Mouse (Mus musculus): ENCODE data around the gene Gm45062. TPM values are rescaled to one million over a fixed set of nuclear protein-coding genes. Genes with fewer than 3 reads are reported as not detected.

Gm45062 gene
- polyA plus RNA-seq, 1 experiment from 2014 or later = 10.7 TPM

- no peaks in the 10 kb centered on the region for H3K27me3 ChIP-seq
Measured at GRCm38 (mm10) chr6:8544822-8545221, 285.6 kb downstream of the Gm45062 start.

GRCm38 (mm10) chr6:8545780-8546179 lies 286.5 kb downstream of the Gm45062 start:
- no peak for ATAC-seq (ENCODE audit: low FRiP score, low read depth)
- Histone ChIP-seq H3K36me3 (peaks cover 9% of the 10 kb centered on the region; the same call in 1 of the 2 replicates), H3K4me1 (replicated peaks) (no peaks in the 10 kb centered on the region), H3K9me3 (no peaks in the 10 kb centered on the region), H3K4me2 (no peak overlapping the region), H3K4me3 (no peak overlapping the region), H3K9ac (no peak overlapping the region), H3K27me3 (no peaks in the 10 kb centered on the region), H3K27ac (replicated peaks) (no peak overlapping the region)
- WGBS = 95% methylated on average over 7 of the region's 7 CpGs

More at GRCm38 (mm10) chr6:8544822-8545221, 285.6 kb downstream of the Gm45062 start:
- WGBS = 90% methylated on average over 5 of the region's 5 CpGs
- no peak overlapping the region for H3K27ac ChIP-seq (replicated peaks)
- peaks cover 9% of the 10 kb centered on the region; the same call in 1 of the 2 replicates for H3K36me3 ChIP-seq
- no peak overlapping the region for H3K4me3 ChIP-seq
- H3K9me3 ChIP-seq = no peaks in the 10 kb centered on the region
- H3K4me1 ChIP-seq (replicated peaks) = no peaks in the 10 kb centered on the region
- no peak overlapping the region for H3K9ac ChIP-seq
- no peak overlapping the region for H3K4me2 ChIP-seq
- ATAC-seq (ENCODE audit: low FRiP score, low read depth) = no peak

- H3K27me3 ChIP-seq = no peaks in the 10 kb centered on the region
- no peak overlapping the region for H3K9ac ChIP-seq
- no peaks in the 10 kb centered on the region for H3K9me3 ChIP-seq
- 97% methylated on average over 2 of the region's 2 CpGs for WGBS
- no peak overlapping the region for H3K27ac ChIP-seq (replicated peaks)
- H3K4me1 ChIP-seq (replicated peaks) = no peaks in the 10 kb centered on the region
- no peak for ATAC-seq (ENCODE audit: low FRiP score, low read depth)
- no peak overlapping the region for H3K4me3 ChIP-seq
- H3K36me3 ChIP-seq = peaks cover 3% of the 10 kb centered on the region; the same call in 1 of the 2 replicates
- H3K4me2 ChIP-seq = no peak overlapping the region
Measured at GRCm38 (mm10) chr6:8551155-8551554, 291.9 kb downstream of the Gm45062 start.

GRCm38 (mm10) chr6:8556849-8557571 lies 297.8 kb downstream of the Gm45062 start:
- H3K27me3 ChIP-seq = no peaks in the 10 kb centered on the region
- H3K9ac ChIP-seq = no peak overlapping the region
- H3K4me1 ChIP-seq (replicated peaks) = no peaks in the 10 kb centered on the region
- H3K4me2 ChIP-seq = no peak overlapping the region
- 90% methylated on average over 5 of the region's 5 CpGs for WGBS
- no peak overlapping the region for H3K4me3 ChIP-seq
- H3K27ac ChIP-seq (replicated peaks) = no peak overlapping the region
- H3K9me3 ChIP-seq = no peaks in the 10 kb centered on the region
- H3K36me3 ChIP-seq = no peaks in the 10 kb centered on the region
- no peak for ATAC-seq (ENCODE audit: low FRiP score, low read depth)

GRCm38 (mm10) chr6:8560682-8561081 lies 301.4 kb downstream of the Gm45062 start:
- Histone ChIP-seq H3K4me2 (no peak overlapping the region), H3K9ac (no peak overlapping the region), H3K27ac (replicated peaks) (no peak overlapping the region), H3K27me3 (no peaks in the 10 kb centered on the region), H3K4me3 (no peak overlapping the region), H3K36me3 (peaks cover 4% of the 10 kb centered on the region; the same call in 1 of the 2 replicates), H3K4me1 (replicated peaks) (no peaks in the 10 kb centered on the region), H3K9me3 (no peaks in the 10 kb centered on the region)
- whole genome bisulfite sequencing = 95% methylated on average over 2 of the region's 2 CpGs
- no peak for ATAC-seq (ENCODE audit: low FRiP score, low read depth)

GRCm38 (mm10) chr6:8582377-8582776 lies 323.1 kb downstream of the Gm45062 start:
- no peak for ATAC-seq (ENCODE audit: low FRiP score, low read depth)
- WGBS = 94% methylated on average over 9 of the region's 9 CpGs
- no peaks in the 10 kb centered on the region for H3K27me3 ChIP-seq

GRCm38 (mm10) chr6:8583892-8584291 lies 324.6 kb downstream of the Gm45062 start:
- Histone ChIP-seq H3K4me2 (no peak overlapping the region), H3K36me3 (peaks cover 5% of the 10 kb centered on the region; the same call in 1 of the 2 replicates), H3K4me3 (no peak overlapping the region), H3K27me3 (no peaks in the 10 kb centered on the region), H3K9ac (no peak overlapping the region), H3K9me3 (no peaks in the 10 kb centered on the region), H3K4me1 (replicated peaks) (no peaks in the 10 kb centered on the region), H3K27ac (replicated peaks) (no peak overlapping the region)
- ATAC-seq (ENCODE audit: low FRiP score, low read depth) = no peak
- 96% methylated on average over 3 of the region's 3 CpGs for WGBS

More at GRCm38 (mm10) chr6:8582377-8582776, 323.1 kb downstream of the Gm45062 start:
- Histone ChIP-seq H3K4me3 (no peak overlapping the region), H3K4me1 (replicated peaks) (no peaks in the 10 kb centered on the region), H3K36me3 (peaks cover 5% of the 10 kb centered on the region; the same call in 1 of the 2 replicates), H3K9me3 (no peaks in the 10 kb centered on the region), H3K4me2 (no peak overlapping the region), H3K27ac (replicated peaks) (no peak overlapping the region), H3K9ac (no peak overlapping the region)

GRCm38 (mm10) chr6:8591665-8592064 lies 332.4 kb downstream of the Gm45062 start:
- ATAC-seq (ENCODE audit: low FRiP score, low read depth) = no peak
- no peak overlapping the region for H3K9ac ChIP-seq
- H3K4me1 ChIP-seq (replicated peaks) = no peaks in the 10 kb centered on the region
- H3K9me3 ChIP-seq = no peaks in the 10 kb centered on the region
- no peaks in the 10 kb centered on the region for H3K36me3 ChIP-seq
- H3K4me3 ChIP-seq = no peak overlapping the region
- H3K4me2 ChIP-seq = no peak overlapping the region
- no peak overlapping the region for H3K27ac ChIP-seq (replicated peaks)
- 88% methylated on average over 9 of the region's 9 CpGs for WGBS
- no peaks in the 10 kb centered on the region for H3K27me3 ChIP-seq

- WGBS = 87% methylated on average over 2 of the region's 2 CpGs
- no peak overlapping the region for H3K4me2 ChIP-seq
- ATAC-seq (ENCODE audit: low FRiP score, low read depth) = no peak
Measured at GRCm38 (mm10) chr6:8617369-8617768, 358.1 kb downstream of the Gm45062 start.

GRCm38 (mm10) chr6:8619582-8620350 lies 360.5 kb downstream of the Gm45062 start:
- no peak overlapping the region for H3K4me3 ChIP-seq
- no peak overlapping the region for H3K4me2 ChIP-seq
- H3K9me3 ChIP-seq = no peaks in the 10 kb centered on the region
- no peaks in the 10 kb centered on the region for H3K4me1 ChIP-seq (replicated peaks)
- no peak overlapping the region for H3K9ac ChIP-seq
- H3K27ac ChIP-seq (replicated peaks) = no peak overlapping the region
- 86% methylated on average over 4 of the region's 4 CpGs for WGBS
- H3K36me3 ChIP-seq = no peaks in the 10 kb centered on the region
- ATAC-seq (ENCODE audit: low FRiP score, low read depth) = no peak
- no peaks in the 10 kb centered on the region for H3K27me3 ChIP-seq

More at GRCm38 (mm10) chr6:8617369-8617768, 358.1 kb downstream of the Gm45062 start:
- Histone ChIP-seq H3K27ac (replicated peaks) (no peak overlapping the region), H3K9me3 (no peaks in the 10 kb centered on the region), H3K36me3 (no peaks in the 10 kb centered on the region), H3K4me1 (replicated peaks) (no peaks in the 10 kb centered on the region), H3K9ac (no peak overlapping the region), H3K27me3 (no peaks in the 10 kb centered on the region), H3K4me3 (no peak overlapping the region)

- Histone ChIP-seq H3K9ac (no peak overlapping the region), H3K4me1 (replicated peaks) (no peaks in the 10 kb centered on the region), H3K27me3 (no peaks in the 10 kb centered on the region), H3K4me3 (no peak overlapping the region), H3K36me3 (no peaks in the 10 kb centered on the region), H3K4me2 (no peak overlapping the region), H3K9me3 (no peaks in the 10 kb centered on the region), H3K27ac (replicated peaks) (no peak overlapping the region)
- ATAC-seq (ENCODE audit: low FRiP score, low read depth) = no peak
- 83% methylated on average over 3 of the region's 3 CpGs for WGBS
Measured at GRCm38 (mm10) chr6:8623045-8623444, 363.8 kb downstream of the Gm45062 start.

- no peak overlapping the region for H3K27ac ChIP-seq (replicated peaks)
Measured at GRCm38 (mm10) chr6:8628226-8628625, 369.0 kb downstream of the Gm45062 start.

More at GRCm38 (mm10) chr6:8628226-8628625, 369.0 kb downstream of the Gm45062 start:
- no peak overlapping the region for H3K4me3 ChIP-seq
- WGBS = 92% methylated on average over 8 of the region's 8 CpGs
- no peaks in the 10 kb centered on the region for H3K4me1 ChIP-seq (replicated peaks)
- H3K4me2 ChIP-seq = no peak overlapping the region
- H3K9ac ChIP-seq = no peak overlapping the region
- H3K9me3 ChIP-seq = no peaks in the 10 kb centered on the region
- no peaks in the 10 kb centered on the region for H3K27me3 ChIP-seq
- no peak for ATAC-seq (ENCODE audit: low FRiP score, low read depth)
- 0 out of 2 replicates have a peak, but pooled peaks cover 3% of the 10 kb centered on the region for H3K36me3 ChIP-seq
